Mouse (Mus musculus) adipocyte (in vitro differentiated cells): ENCODE results near the gene Tex14.
"Not testable (repeated sequence)": the region's sequence is repeated elsewhere in the genome, so short reads cannot be mapped to it uniquely, and the experiment has no call there.

Experiments
- DNase-seq: peaks from one replicate; pipeline ENCODE4 v3.0.0-alpha.2; 2016; ENCODE audit warnings: low spot score

Gene Tex14

DNA sequence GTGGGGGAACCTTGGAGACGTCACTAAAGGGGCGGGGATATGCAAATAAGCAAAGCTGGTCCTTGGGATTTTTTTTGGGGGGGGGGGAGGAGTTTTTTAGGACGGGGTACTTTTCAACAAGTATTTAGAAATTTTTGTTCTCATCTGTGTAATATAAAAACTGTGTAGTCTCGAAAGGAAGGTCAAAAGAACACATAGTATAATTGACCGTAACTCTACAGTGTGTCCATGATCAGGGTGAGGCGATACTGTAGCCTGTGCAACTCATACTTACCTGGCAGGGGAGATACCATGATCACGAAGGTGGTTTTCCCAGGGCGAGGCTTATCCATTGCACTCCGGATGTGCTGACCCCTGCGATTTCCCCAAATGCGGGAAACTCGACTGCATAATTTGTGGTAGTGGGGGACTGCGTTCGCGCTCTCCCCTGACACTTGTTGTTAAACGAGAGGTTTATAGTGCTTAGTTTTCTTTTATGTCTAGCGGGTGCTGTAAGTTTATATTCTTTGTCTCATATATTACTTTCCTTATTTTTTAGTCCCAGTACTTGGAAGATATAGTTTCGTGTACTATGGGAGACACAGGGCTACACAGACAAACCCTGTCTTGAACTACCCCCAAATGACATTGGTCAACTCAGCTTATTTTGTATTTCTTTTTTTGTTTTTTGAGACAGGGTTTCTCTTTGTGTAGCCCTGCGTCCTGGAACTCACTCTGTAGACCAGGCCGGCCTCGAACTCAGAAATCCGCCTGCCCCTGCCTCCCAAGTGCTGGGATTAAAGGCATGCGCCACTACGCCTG lies 21.8 kb downstream of the Tex14 start:
- DNase-seq, result peak; percentile 77

DNA sequence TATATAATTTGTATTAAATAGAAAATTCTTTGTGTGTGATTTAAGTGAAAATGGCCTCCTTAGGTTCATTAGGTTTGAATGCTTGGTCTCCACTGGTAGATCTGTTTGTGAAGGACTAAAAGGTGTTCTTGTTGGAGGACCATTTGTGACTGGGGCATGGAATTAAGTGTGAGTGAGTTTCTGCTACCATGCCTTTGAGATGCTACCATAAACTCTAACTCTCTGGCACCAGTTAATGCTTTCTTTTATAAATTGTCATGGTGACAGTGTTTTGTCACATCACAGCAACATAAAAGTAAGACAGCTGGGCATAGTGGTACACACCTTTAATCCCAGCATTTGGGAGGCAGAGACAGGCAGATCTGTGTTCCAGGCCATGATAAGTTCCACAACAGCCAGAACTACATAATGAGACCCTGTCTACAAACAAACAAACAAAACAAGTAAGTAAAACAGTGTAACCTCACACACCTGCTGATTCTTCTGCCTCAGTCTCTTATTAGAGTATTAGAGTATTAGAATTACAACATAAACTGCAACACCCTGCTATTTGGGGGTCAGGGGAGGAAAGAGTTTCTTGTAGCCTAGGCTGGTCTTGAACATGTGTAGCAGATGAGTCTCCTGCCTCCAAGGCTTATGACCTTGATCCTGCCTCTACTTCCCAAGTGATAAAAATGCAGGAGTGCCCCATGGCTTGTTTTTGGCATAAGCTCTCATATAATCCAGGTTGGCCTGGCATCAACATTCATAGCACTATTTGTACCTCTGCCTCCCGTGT lies 22.6 kb downstream of the Tex14 start:
- DNase-seq, result no peak

DNA sequence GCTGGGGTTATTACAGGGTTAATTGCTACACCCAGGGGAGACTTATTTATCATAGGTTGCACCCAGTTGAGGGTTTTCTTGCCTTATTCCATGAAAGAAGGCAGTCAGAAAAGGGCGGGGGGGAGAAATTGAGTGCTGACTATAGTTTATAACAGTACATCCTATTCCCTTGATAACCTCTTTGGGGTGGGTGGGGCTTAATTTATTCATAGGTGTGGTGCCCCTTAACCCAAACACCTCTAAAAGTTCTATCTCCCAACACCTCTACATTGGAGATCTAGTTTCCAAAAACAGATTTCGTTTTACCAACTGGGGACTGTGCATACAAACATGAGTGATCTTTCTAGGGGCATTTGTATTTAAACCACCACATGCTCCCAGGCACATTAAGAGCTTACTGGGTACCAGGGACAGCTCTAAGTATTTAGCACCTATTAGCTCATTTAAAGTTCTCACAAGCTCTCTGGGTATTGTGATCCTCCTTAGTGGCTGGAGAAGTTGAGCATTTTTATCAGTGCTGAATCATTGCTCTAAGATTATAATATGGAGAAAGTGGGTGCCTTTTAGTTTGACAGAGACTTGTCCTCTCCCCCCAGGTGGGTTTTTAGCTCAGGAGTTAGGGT lies 23.3 kb downstream of the Tex14 start:
- DNase-seq, result no peak

DNA sequence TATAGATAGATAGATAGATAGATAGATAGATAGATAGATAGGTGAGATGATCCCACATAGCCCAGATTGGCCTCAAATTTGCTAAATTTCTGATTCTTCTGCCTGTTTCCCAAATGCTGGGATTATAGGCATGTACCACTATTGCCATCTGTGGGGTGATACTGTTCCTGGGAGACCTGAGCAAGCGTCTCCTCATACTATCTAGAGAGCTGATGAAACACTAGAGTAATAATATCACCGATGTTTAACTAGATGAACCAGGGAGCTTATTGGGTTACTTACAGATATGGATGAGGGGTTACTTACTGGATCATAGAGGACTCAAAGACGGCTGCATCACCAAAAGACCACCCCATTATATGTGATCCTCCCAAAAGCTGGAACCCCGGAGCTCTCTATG lies 24.5 kb downstream of the Tex14 start:
- DNase-seq, result no peak

DNA sequence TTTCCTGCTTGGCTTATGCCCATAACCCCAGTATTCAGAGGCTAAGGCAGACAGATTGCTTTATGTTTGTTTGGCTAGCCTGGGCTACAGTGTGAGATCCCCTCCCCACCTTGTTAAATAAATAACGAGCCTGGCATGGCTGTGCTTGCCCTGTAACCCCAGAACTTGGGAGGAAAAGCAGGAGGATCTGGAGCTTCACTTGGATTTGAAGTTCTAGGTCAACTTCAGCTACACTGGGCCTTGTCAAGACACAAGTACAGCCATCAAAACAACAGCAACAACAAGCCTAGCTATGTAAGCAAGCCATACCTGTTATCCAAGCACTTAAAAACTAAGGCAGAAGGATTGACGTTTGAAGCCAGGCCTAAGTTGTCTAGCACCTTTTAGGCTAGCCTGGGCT lies 25.5 kb downstream of the Tex14 start:
- DNase-seq, result no peak

DNA sequence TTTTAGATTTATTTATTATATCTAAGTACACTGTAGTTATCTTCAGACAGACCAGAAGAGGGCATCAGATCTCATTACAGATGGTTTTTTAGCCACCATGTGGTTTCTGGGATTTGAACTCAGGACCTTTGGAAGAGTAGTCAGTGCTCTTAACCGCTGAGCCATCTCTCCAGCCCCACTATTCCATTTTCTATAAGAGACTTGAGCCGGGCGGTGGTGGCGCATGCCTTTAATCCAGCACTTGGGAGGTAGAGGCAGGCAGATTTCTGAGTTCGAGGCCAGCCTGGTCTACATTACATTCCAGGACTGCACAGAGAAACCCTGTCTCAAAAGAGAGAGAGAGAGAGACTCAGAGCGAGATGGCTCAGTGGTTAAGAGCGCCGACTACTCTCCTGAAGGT lies 26.9 kb downstream of the Tex14 start:
- not testable (repeated sequence) for DNase-seq

DNA sequence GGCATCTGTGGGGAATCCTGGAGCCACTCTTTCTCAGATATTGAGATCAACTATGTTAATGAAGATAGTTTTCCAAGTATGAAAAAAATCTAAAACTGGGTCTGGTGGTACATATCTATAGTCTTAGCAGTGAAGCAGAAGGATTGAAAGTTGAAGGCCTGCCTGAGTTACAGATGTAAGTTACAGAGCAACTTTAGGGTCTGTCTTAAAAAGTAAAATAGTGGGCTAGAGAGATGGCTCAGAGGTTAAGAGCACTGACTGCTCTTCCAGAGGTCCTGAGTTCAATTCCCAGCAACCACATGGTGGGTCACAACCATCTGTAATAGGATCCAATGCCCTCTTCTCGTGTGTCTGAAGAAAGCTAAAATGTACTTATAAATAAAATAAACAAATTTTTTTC lies 27.6 kb downstream of the Tex14 start:
- no peak for DNase-seq

DNA sequence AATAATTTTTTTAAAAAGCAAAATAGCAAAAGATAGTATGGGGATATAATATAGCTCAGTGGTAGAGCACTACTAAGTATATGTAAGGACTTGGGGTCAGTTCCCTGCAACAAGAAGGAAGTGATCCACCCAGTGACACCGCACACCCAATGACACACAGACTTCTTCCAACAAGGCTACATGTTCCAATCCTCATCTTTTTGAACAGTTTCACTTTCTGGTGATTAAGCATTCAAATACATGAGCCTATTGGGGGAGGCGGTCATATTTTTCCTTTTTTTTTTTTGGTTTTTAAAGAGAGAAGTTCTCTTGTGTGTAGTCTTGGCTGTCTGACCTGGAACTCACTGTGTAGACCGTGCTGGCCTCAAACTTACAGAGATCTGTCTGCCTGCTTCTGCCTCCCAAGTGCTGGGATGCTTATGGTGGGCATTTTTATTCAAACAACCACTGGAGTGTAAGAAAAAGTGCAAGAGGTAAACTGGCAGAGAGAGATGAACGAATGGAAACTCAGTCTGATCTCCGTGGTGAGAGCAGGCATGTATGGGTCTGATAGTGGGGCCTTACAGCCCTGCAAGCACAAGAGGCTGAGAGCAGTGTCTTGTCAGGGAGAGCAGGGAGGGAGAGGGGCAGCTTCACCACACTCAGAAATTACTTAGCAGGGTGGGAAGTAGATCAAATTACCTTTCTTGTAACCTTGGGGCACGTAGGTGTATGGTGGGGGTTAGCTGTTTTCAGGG lies 28.2 kb downstream of the Tex14 start:
- DNase-seq, result no peak

DNA sequence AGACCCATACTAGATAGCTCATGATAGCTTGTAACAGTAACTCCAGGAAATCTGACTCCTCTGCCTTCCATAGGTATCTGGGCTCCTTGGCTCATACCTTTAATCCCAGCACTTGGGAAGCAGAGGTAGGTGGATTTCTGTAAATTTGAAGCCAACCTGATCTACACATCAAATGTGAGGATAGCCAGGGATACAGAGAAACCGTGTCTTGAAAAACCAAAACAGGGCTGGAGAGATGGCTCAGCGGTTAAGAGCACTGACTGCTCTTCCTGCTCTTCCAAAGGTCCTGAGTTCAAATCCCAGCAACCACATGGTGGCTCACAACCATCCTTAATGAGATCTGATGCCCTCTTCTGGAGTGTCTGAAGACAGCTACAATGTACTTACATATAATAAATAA lies 30.2 kb downstream of the Tex14 start:
- not testable (repeated sequence) for DNase-seq

DNA sequence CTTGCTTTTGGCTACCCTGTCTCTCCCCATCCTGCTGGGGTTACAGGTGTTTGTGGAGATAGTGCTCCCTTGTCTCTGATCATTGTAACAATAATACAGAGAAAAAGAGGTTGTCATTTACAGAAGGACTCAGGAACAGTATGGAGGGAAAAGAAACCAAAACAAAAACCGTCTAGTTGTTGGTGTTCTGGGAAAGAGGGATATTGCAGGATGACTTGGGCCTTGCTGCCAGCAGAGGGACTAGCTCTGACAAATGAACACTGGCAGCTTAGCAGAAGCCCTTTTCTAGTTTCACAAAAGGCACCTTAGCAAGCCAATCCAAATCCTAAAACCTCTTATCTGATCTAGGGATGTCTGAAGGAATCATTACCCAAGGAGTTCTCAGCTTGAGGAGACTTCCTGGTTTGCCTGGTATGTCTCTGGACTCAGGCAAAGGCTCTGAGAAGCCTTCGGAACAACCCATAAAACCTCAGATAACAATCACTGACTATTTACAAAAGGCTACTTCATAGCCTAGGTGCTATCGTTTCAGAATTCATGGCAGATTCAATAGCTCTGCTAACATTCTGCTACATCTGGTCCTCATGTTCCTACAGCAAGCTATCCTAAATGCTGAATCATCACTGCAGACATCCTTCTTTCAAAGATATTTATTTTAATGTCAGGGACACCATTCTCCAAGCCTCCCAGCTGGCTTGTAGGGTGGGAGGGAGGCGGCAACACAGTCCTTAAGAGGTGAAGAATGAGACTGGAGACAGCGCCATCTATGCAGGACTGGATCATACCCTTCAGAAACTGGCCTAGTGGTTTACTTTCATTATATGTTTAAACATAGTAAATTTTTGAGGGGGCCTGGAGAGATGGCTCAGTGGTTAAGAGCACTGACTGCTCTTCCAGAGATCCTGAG lies 31.7 kb downstream of the Tex14 start:
- no peak for DNase-seq

DNA sequence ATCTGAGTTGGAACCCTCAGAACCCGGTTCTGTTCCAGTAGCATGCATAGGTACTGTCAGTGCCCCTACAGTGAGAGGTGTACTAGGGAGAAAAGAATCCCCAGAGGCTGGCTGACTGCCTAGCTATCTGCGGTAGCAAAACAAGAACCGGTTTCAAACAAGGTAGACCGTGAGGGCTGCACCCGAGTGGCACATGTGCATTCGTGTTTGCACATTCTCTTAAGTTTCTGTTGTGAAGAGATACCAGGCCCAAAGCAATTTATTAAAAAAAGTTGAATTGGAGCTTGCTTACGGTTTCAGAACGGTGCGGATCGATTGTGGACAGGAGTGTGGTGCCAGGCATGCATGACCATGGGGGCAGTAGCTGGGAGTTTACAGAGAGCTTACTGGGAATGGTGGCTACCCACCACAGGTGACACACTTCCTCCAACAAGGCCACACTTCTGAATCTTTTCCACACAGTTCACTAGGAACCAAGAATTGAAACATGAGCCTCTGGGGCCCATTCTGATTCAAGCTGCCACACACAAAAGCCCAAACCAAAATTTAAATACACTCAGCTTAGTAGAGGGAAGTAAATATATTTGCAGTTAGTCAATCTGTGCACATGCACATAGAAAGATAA lies 35.0 kb downstream of the Tex14 start:
- DNase-seq, result no peak

DNA sequence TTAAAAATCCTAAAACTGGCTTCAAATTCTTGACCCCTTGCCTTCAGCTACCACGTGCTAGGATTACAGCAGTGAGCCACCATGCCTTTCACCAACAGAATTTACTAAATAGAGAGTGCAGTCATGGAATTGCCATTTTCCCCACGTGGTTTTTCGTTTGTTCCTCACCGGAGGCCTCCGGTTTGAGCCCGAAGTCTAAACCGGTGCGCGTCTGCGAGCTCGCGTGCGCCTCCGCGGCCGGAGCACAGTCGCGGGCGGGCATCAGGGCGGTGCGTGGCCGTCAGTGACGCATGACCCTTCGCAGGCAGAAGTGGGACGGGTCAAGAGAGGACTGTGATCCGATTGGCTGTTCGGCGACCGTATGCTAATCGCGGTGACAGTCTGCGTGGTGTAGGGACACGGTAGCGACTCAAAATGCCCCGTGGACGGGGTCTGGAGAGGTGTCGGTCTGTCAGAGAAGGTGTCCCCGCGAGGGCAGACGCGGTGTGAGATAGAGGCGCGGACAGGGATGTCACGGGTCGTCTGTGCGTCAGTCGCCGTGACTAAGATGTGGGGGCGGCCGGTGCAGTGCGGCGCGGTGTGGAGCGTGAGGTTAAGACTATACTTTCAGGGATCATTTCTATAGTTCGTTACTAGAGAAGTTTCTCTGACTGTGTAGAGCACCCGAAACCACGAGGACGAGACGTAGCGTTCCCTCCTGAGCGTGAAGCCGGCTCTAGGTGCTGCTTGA lies 37.9 kb downstream of the Tex14 start:
- peak; percentile 68 for DNase-seq

DNA sequence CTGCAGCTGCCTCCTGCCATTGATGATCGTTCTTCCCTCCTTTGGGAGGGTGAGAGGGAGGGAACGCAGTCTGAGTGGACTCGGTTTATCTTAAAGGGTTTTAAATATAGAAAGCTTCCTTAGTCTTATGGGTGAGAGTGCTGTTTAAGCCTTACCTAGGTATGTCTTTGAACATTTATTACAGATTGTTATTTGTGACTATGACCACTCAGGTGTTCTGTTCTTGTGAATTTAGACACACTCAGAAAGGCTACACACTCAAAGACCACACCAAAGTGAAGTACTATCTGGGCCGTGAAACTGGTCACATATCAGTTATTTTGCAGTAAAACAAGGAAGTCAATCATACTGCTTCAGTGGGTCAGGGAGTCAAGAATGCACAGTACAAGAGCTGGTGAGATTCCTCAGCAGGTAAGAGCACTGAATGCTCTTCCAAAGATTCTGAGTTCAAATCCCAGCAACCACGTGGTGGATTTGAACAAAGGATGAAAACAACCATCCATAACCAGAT lies 38.6 kb downstream of the Tex14 start:
- peak; percentile 65 for DNase-seq

DNA sequence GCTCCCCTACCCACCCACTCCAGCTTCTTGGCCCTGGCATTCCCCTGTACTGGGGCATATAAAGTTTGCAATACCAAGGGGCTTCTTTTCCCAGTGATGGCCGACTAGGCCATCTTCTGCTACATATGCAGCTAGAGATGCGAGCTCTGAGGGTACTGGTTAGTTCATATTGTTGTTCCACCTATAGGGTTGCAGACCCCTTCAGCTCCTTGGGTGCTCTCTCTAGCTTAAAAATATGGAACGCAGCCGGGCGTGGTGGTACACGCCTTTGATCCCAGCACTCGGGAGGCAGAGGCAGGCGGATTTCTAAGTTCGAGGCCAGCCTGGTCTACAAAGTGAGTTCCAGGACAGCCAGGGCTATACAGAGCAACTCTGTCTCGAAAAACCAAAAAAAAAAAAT lies 39.2 kb downstream of the Tex14 start:
- not testable (repeated sequence) for DNase-seq

DNA sequence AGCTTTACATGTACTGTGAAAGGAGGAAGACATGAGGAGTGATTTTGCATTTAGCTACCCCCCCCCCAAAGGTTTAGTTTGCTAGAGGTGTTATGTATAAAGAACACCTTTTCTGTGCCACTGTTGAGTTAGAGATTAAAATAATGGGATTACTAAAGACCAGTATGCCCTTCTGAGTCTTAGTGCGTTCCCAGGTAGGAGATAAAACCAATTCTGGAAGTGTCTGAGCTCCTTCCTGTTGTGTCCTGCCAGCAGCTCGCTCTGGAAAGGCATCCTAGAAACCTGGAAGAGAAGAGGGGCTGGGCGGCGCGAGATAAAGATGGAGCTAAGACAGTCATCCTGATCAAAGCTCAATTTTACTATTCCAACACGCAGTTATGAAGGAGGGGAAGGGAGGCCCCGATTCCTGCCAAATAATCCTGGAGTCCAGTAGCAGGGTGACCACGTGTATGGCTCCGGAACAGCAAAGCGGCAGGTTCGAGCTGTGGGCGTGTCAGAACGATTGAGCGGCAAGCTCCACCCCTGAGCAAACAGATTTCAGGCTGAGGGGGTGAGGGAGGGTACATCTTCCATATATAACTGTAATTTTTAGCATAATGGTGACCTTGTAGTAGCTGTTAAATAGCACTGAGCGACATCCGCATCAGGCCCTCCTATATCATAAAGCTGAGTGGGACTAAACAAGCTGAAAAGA lies 40.0 kb downstream of the Tex14 start:
- no peak for DNase-seq

DNA sequence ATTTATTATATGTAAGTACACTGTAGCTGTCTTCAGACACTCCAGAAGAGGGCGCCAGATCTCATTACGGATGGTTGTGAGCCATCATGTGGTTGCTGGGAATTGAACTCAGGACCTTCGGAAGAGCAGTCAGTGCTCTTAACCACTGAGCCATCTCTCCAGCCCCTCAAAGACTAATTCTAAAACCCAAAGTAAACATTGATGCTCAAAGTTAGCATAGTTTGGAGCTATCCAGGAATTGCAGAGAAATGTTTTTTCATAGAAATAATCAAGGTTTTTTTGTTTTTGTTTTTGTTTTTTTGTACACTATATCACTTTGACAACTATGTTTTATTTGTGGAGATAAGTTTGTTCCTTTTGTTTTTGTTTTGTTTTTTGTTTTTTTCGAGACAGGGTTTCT lies 40.7 kb downstream of the Tex14 start:
- not testable (repeated sequence) for DNase-seq

DNA sequence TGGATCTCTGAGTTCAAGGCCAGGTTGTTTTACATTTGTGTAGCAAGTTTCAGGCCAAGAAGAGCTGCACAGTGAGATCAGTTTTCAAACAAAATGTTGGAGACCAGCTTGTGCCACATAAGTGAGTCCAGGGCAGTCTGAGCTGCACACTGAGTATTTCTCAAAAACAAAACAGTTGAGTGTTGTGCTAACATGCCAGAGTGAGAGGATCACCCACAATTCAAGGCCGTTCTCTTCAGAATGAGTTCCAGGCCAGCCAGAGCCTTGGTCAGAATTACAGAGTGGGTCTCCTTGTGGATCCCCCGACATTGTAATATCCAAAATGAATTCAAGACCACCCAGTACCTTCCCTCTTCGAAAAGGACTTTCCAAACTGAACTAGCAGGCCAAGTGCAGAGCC lies 41.3 kb downstream of the Tex14 start:
- no peak for DNase-seq

DNA sequence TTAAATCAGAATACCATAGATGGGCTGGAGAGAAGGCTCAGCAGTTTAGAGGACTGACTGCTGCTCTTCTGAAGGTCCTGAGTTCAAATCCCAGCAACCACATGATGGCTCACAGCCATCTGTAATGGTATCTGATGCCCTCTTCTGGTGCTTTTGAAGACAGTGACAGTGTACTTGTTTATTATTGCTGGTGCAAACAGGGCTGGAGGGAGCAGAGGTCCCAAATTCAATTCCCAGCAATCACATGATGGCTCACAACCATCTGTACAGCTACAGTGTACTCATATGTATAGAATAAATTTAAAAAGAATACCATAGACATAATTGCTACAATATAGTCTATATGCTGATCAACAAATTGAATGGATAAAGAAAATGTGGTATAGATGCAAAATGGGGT lies 42.6 kb downstream of the Tex14 start:
- DNase-seq, result no peak

DNA sequence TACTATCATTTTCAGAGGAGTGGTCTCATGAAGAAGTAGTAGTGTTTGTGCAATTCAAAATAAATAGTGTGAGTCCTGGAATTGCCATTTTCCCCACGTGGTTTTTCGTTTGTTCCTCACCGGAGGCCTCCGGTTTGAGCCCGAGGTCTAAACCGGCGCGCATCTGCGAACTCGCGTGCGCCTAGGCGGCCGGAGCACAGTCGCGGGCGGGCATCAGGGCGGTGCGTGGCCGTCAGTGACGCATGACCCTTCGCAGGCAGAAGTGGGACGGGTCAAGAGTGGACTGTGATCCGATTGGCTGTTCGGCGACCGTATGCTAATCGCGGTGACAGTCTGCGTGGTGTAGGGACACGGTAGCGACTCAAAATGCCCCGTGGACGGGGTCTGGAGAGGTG lies 43.2 kb downstream of the Tex14 start:
- peak; percentile 73 for DNase-seq
